Mouse (Mus musculus): ENCODE results near the gene Rnd1.

The Rnd1 gene

DNA sequence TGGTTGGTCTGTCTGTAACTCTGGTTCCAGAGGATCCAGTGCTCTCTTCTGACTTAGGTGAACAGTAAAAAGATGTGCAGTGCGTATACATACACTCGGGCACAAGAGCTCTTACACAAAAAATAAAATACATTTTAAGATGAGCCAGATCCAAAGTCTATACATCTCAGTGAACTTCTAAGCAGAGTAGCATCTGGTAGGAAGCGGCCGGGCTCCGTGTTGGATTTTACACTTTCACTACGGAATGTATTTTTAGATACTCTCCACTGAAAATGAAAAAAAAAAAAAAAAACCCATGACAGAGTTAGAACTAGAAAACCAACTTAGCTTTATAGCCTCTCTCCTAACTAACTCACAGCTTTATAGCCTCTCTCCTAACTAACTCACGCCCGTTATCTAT is 3.4 kb upstream of the Rnd1 start:
- peak in 1 of 2 experiments; percentile 35 for DNase-seq (ENCODE audit: low spot score in 2 of 2)

DNA sequence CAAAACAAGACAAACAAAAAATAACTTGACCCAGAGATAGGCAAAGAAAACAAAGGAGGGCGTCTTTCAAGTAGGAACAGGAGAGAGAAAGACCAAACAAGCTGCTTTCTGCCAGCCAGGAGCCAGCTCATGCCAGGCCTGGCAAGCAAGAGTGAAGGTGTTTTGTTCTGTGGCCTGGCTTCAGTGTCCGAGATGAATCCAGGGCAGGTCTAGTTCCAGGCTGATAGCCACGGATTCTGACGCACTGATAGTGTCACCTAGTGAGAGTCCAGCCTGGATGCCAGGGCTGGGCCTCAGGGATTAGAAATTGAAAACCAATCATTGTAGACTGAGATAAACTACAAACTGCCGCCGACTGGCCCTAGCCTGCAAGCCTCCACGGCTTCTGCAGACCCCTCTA is 716 bp upstream of the Rnd1 start:
- no peak for DNase-seq (ENCODE audit: low spot score in 2 of 2)

DNA sequence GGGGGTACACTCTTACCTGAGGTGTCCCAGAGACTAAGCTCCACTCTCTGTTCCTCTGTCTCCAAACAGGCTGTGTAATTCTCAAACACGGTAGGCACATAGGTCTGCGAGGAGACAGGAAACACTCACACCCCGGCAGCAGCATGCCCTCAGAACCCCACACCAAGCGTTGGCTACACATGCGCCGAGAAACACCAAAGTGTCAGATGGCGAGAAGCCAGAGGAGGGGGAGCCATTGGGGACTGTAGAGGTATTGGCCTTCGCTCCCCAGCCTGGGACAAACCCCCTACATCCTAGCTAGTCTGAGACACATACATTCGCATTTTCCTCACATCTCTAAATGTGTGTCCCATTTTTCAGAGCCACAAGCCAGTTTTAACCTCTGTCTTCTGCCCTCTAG is 790 bp downstream of the Rnd1 start:
- DNase-seq (ENCODE audit: low spot score in 2 of 2), result no peak

DNA sequence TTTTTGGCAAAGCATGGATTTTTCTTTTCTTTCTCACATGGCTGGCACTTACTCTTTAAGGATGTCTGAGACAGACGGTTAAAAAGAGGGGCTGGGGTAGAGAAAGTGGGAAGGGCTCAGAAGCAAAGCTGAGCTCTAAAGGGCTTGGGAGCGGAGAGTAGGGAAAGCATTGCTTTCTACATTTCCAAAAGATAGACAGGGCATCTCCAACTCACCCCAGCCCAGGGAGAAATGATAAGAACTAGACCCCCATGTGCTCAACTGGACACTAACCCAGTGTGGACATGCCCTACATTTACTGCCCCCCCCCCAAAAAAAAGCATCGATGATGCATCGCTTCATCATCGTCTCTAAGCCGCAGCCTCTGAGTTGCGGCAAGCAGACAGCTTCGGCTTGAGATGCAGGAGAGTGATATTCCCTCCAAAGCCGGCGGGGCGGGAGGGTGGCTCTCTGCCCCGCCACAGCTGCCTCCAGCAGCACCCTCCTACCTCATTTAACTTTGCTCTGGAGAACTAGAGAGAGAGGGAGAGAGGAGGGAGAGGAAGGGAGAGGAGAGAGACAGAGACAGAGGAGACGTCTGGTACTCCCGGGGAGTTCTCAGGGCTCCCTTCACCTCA is 1.5 kb downstream of the Rnd1 start:
- no peak for DNase-seq (ENCODE audit: low spot score in 2 of 2)

DNA sequence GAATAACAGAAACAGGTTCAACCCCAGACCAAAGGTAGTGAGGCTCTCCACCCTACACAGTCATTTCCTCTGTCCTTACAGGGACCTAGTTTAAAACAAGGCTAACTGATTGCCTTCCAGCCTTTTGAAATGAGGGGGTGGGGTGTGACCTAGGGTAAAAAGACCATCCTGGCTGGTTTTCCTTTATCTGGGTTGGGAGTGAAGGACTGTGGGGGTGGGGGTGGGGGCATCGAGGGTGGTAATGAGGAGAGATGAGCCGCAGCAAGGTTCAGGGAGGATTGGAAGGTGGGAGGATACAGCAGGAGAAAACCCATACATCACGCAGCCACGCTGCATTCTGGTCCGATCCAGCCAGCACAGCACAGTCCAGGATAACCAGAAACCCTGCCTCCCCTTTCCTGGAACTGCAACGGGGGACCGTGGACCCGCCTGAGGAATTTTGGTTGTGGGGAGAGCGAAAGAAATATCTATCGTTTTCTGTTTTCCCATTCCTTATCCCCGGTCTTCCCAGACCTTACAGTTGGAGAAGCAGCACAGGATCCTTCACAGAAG is 2.2 kb downstream of the Rnd1 start:
- peak; percentile 39 to 40 for DNase-seq (ENCODE audit: low spot score in 2 of 2)

DNA sequence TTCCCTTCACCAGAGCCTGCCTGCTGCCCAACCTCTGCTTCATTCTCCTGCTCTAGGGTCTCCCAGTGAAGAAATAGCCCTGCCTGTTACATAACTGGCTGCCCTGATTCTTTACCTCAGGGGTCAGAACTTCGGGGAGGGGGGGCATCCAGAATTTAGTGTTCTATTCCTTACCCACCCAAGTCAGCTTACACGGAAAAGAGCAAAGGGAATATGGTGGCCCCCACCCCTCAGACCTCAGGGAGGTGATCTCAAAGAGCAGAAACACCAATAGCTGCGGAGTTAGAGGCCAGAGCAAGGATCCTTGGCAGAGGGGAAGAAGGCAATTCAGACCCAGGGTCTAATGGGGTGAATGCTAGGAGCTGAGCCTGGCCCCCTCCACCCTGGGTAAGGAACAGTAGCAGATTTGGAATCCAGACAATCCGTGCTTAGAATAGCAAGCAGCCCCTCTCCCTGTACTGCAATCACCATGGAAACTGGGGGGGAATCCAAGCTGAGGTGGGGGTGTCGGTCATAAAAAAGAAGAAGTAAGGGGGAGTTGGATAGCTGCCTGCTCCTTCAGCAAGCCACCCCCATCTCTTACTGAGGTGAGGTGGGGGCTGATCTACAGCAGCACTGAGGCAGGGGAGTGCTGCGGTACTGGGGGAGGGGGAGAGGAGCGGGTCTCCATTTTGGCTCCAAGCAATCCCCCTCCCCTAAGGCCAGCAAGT is 2.8 kb downstream of the Rnd1 start:
- peak in 1 of 2 experiments; percentile 30 for DNase-seq (ENCODE audit: low spot score in 2 of 2)

DNA sequence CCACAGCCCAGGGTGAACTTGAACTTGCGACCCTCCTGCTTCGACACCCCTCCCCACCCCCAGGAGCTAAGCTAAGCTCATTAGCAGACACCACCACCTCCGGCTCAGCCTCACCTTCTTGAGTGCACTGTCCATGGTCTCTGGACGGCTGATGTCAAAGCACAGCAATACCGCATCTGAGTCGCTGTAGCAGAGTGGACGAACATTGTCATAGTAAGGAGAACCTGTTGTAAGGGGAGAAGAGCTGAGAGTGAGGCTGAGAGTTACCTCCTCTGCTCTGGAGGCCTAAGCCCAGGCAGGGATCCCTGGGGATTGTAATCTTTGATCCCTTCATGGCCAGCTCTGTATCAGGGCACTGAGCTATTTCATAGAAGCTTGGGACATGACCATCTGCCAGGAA is 3.5 kb downstream of the Rnd1 start:
- DNase-seq (ENCODE audit: low spot score in 2 of 2), result no peak

DNA sequence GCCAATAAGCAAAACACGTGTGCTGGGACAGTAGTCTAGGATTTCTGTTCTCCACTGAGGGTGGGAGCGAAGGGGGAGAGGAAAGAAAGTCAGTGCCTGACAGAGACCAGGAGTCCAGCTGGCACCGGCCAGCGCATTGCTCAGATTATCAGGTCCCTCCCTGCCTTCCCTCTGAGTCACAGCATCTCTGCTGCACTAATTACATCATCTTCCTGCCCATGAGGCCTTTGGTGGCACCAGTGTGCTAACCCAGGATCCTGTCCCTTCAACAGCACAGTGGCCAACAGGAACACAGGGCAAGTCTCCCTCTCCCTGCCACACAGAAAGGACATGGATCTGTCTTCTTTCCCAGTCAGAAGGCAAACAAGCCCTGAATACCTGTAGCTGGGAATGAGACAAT is 4.7 kb downstream of the Rnd1 start:
- no peak for DNase-seq (ENCODE audit: low spot score in 2 of 2)

DNA sequence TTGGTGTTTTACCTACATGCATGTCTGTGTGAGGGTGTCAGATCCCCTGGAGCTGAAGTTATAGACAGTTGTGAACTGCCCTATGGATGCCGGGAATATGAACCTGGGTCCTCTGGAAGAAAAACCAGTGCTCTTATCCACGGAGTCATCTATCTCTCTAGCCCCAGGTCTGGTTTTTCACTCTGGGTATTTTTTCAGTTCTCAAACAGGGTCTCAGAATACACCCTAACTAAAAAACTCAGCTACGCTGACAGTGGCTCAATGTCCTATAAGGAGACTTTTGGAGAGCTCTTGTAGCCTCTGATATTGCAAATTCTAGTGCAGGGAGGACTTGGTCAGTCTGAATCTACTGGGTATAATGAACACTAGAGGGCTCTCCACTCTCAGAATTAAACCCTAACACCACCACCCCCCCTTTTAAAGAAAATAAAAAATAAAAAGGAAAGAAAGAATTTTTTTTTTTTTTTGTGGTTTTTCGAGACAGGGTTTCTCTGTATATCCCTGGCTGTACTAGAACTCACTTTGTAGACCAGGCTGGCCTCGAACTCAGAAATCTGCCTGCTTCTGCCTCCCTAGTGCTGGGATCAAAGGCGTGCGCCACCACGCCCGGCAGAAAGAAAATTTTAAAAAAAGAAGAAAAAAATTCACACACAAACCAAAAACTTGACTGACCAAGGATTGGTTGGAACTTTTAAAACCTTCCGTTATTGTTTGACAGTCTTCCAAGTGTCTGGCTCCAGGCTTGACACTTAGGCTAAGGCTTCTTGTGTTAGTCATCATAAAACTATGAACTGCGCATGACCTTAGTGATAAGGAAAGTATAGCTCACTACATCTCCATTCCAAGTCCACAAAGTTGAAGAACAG is 13.0 kb downstream of the Rnd1 start:
- DNase-seq (ENCODE audit: low spot score in 2 of 2), result no peak

DNA sequence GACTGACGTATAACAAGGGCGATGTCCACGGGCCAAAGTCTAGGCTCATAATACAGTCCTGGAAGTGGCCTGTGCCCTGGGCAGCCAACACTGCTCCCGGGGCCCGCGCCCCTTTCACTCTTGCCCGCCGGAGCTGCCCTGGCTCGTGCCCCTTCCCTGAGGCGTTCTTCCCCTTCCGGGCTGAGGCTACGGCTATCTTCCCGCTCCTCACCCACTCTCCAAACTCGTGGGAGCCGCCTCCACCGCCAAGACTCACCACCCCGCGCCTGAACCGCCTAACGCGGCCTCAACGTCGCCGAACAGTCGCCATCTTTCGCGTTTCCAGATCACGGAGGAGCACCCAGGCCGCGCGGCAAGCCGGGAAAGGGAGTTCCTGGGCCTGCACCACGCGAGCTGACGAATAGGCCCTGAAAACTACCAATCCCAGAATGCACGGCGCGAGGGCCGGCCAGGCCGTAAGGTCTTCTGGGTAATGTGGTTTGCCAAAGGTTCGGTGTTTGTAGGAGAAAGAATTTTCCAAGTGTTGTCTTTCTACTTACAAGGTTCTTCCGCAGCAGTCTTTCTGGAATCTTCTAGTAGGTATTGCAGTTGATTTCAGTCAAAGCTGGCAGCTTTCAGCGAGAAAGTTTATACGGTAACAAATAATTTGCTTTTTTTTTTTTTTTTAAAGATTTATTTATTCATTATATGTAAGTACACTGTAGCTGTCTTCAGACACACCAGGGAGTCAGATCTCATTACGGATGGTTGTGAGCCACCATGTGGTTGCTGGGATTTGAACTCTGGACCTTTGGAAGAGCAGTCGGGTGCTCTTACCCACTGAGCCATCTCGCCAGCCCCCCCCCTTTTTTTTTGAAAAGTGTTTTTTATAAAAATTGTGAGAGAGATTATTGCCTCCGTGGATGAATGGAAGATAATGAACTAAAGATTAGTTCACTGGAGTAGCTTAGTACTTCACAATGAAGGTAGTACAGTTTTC is 14.4 kb downstream of the Rnd1 start, which contains the start of gene Ddx23:
Ddx23 (minus strand) TSS at position 328 of the 979 bp plus-strand sequence.
- peak; percentile 98 to 99 for DNase-seq (ENCODE audit: low spot score in 2 of 2)

DNA sequence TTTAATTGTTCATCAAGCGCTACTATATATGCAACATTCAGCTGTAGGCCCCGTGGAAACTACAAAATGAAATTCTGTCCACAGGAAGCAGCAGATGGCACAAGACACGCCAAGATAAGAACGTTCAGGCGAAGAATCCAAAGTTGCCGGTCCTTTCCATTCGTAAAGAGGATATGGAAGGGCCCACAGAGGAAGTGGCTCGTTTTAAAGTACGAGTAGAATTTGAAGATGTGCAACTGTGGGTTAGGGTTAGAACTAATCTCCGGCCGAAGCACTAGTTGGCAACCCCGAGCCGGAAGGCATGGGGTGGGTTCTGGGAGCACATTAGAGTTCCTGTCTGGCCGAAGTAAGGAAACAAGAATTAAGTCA is 15.1 kb downstream of the Rnd1 start:
- no peak for DNase-seq (ENCODE audit: low spot score in 2 of 2)

DNA sequence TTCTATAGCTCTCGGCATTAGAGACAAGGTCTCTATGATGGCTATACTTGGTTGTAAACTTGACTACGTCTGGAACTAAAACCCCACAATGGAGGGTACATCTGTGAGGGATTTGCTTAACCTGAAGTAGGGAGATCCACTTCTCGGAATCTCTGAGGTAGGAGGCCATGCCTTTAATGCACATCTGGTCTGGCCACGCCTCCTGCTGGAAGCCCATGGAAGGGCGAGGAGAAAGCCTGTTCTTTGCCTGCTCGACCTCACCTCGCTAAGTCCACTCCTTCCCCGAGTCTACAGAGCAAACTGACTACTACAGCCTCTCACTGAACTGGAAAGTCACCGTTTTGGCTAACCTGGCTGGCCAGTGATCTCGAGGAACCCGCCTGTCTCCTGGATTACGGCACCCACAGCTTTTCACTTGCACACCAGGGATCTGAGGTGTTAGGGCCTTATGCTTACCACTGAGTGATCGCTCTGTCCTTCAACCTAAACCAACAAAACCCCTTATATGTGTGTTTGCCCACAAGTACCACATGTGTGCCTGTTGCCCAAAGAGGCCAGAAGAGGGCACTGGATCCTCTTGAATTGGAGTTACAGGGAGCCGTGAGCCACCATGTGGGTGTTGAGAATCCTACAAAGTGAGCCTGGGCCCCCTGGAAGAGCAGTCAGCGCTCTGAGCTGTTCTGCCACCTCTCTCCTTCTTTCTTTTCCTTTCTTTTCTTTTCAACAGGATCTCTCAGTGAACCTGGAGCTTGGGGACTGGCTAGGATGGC is 20.1 kb downstream of the Rnd1 start:
- no peak for DNase-seq (ENCODE audit: low spot score in 2 of 2)

DNA sequence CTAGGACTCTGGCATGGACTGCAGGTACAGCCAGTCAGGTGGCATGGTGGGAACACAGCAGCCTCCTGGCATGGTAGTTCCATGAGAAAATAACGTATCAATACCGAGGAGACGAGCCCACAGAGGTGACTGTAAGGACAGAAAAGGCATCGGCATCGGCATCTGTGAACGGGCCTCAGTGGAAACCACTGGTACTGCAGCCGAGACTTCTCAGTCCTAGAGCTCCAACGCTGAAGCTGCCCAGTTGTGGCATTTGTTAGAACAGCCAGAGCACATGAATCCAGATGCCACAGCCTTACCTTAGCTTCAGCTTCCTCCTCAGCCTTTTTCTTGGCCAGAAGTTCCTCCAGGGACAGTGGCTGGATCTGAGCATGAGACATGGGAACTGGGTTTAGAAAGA is 25.1 kb downstream of the Rnd1 start:
- no peak for DNase-seq (ENCODE audit: low spot score in 2 of 2)

DNA sequence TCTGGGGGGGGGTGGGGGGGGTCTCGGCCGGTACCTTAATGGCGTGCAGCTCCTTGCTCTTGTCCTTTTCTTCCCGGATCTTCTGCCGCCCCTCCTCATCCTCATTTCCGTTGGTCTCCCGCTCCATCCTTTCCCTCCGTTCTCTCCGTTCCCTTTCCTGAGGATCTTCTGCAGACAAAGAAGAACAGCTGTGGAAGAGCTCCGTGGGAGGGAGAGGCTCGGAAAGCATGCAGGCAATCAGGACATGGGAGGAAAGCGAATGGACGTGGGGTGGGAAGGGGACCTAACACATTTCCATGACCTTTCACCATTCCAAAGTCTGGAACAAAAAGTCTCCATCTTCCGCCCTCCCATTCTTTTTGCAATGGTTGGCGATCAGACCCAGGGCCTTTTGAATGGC is 25.8 kb downstream of the Rnd1 start:
- no peak for DNase-seq (ENCODE audit: low spot score in 2 of 2)

DNA sequence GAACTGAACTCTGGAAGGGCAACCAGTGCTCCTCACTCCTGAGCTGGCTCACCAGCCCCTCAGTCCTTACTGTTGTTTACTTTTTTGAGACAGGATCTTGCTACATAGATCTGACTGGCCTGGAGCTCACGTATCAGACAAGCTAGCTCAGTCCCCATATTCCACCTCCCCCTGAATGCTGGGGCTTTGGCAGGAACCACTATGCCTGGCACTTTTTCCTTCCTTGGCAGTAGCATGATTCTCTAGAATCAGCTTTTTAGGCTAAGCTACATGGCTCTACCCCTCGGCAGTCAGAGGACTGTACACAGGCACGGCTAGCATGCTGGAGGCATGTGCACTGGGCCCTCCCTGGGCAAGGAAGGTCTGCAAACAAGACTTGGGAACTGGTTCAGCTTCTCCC is 29.2 kb downstream of the Rnd1 start:
- no peak for DNase-seq (ENCODE audit: low spot score in 2 of 2)

DNA sequence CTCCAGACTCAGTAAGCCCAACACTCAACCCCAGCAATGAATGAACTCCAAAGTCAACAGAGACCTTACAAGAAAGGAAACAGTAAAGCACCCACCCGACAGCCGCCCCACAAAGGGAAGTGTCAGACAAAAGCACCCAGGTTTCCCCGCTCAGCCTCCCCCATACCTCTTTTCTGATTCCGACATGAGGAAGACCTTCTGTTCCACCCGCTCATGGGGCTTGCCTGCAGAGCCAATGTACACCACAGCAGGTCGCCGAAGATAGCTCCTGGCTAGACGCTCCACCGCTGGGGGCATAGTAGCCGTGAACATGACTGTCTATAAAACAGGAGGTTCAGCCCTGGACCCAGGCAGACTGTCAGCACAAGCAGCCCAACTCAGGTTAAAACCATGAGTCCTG is 30.0 kb downstream of the Rnd1 start:
- DNase-seq (ENCODE audit: low spot score in 2 of 2), result no peak

DNA sequence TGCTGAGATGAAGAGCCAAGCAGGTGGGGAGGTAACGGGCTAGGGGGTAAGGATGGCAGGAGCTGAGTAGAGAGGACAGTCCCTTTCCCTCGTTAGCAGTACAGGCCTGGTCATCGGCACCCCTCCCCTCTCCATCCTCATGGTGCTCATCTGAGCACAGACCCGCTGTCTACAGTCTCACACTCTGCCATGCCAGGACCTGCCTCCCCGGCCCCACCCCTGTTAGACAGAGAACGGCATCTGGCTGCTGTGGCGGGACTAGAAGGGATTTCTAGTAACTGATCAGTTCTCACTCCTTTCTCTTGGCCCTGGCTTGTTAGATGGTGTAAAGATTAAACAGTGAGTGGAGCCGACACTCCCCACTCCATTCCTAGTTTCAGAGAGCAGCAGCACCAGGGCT is 30.5 kb downstream of the Rnd1 start:
- DNase-seq (ENCODE audit: low spot score in 2 of 2), result no peak

DNA sequence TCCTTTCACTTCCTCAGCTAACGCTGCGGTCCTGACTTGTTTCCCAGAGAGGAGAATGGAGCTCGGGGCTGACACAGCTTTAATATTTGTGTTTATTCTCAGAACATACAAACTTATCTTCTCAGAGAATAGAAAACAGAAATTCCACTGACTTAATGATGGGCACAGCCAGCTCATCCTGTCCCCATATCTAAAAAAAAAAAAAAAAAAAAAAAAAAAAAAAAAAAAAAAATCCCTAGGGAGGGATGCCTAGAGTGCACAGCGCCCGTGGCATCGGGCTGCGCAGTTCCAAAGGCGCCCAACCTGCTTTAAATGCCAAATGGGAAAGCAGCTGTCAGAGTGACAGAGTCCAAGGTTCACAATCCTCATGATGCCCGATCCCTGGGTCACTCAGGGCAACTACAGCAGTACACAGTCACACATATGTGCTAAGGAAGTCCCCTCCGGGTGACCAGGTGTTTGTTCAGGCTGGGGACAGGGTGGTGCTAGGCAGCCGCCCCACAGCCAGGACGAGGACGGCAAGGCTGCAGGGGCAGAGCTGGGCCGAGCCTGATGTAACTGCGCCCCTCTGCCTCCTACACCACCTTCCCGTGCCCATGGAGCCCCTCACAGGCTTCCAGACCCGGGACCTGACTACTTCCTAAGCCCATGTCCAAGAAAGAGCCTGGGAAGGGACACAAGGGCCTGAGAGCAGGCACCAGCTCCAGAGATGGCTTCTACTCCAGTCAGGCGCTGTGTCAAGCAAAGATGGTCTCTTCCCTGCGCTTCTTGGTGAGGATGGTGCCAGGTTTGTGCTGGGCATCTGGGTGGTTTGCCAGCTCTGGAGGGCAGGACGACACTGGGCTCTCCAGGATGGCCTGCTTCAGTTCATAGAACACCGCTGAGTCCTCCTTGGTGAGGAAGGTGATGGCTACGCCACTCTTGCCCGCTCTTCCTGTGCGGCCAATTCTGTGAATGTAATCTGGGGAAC is 31.9 kb downstream of the Rnd1 start:
- DNase-seq (ENCODE audit: low spot score in 2 of 2), result no peak

DNA sequence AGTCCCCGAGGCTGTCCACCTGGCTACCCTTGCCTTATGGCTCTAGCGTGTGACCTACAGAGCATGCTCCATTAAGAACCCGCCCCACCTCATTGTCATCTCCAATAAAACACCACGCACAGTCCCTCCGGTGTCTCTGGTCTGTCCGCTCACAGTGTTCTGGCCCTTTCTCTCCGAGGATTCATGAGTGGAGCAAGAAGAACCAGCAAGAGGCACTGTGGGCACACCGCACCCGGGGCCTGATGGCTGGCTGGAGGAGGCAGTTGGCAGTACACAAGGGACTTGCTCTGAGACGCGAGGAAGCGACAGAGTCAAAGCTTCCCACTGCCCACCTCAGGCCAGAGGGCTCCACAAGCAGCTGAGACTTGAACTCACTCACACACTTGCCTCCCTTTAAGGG is 32.9 kb downstream of the Rnd1 start:
- DNase-seq (ENCODE audit: low spot score in 2 of 2), result no peak

All from right cerebral cortex, adult 2 months (tissue).